Mouse (Mus musculus) embryonic facial prominence, embryonic 10.5 days (tissue): ENCODE measurements around the gene Chrng. TPM values are rescaled to one million over a fixed set of nuclear protein-coding genes. Genes with fewer than 3 reads are reported as not detected.
A peak's percentile ranks its signal among the peaks of the same experiment; 100 is the strongest.

Experiments
- DNase-seq: peaks from one replicate; pipeline ENCODE4 v3.0.0-alpha.2; 2017; ENCODE audit warnings: low spot score
- H3K27ac ChIP-seq: fragments of 300-500 bp; sonication (generic); replicated peaks from 2 replicates; pipeline ENCODE4 v1.5.1; 2016; ENCODE audit warnings: mild to moderate bottlenecking
- H3K27me3 ChIP-seq: fragments of 300-500 bp; sonication (generic); replicated peaks from 2 replicates; pipeline ENCODE4 v1.6.1; 2016; ENCODE audit warnings: low read depth, mild to moderate bottlenecking; ENCODE audit not compliant: poor library complexity, severe bottlenecking
- H3K36me3 ChIP-seq: fragments of 300-500 bp; sonication (generic); replicated peaks from 2 replicates; pipeline ENCODE4 v1.6.1; 2016; ENCODE audit warnings: mild to moderate bottlenecking, moderate library complexity
- H3K4me1 ChIP-seq: fragments of 300-500 bp; sonication (generic); 2 replicates; pipeline ENCODE4 v1.6.1; 2016
- H3K4me3 ChIP-seq: fragments of 300-500 bp; sonication (generic); 2 replicates; pipeline ENCODE4 v1.5.1; 2016; ENCODE audit warnings: mild to moderate bottlenecking, moderate library complexity
- H3K9me3 ChIP-seq: fragments of 300-500 bp; sonication (generic); 2 replicates; pipeline ENCODE4 v1.6.1; 2016; ENCODE audit warnings: mild to moderate bottlenecking
- WGBS: fragments of 180-500 bp; shearing (Covaris S2); methylation state at CpG from one replicate; pipeline ENCODE4 v1.1.7; 2016; 5-methylcytosine and 5-hydroxymethylcytosine counted together
- polyA plus RNA-seq: library from polyadenylated mRNA; unstranded; fragments of >200 nt; fragmentation: Nextera tagmentation; extraction: Ambion mirVana; gene quantifications from 2 replicates; pipeline ENCODE4 v1.2.1, GENCODE M21; 2016

The Chrng gene
- polyA plus RNA-seq, 1 experiment from 2014 or later = 0.39 TPM

DNA sequence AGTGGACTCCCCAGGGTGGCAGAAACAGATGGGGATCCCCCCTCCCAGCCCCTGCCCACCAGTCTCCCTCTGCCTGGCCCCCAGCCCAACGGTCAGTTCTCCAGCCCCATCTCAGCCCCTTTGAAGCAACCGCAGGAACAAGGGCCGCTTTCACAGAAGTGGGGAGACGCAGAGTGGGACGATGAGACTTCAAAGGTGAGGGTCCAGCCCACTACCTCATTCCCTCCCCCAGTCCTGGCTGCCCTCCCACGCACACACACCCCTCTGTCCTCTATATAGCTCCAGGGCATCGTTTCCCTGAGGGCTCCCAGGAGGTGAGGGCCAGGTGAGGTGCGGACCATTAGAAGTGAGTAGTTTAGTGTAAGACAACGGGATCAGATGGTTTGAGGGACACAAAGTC, 21.4 kb upstream of the Chrng start, which contains the start of gene Prss56:
TSS of gene Prss56 (plus strand) at position 301 of the 400 bp plus-strand sequence.
- no peak within 1 kb of the TSS for H3K27ac ChIP-seq
- no peak within 1 kb of the TSS for H3K4me3 ChIP-seq
- no peaks in the 10 kb centered on the region for H3K9me3 ChIP-seq
- H3K36me3 ChIP-seq = no peaks in the 10 kb centered on the region
- H3K27me3 ChIP-seq = peaks cover 84% of the 10 kb centered on the region
- no peak for DNase-seq
- H3K4me1 ChIP-seq = peaks cover 38% of the 10 kb centered on the region
- WGBS = 54% methylated on average over 9 of the region's 9 CpGs

GRCm38 (mm10) chr1:87183998-87184750, 20.3 kb upstream of the Chrng start:
- H3K9me3 ChIP-seq = no peaks in the 10 kb centered on the region
- DNase-seq = peak; percentile 47
- peaks cover 96% of the 10 kb centered on the region for H3K27me3 ChIP-seq
- peak overlapping the region; percentile 16; the same call in 1 of the 2 replicates for H3K4me3 ChIP-seq
- no peak overlapping the region for H3K27ac ChIP-seq
- no peaks in the 10 kb centered on the region for H3K36me3 ChIP-seq
- peaks cover 38% of the 10 kb centered on the region for H3K4me1 ChIP-seq
- 34% methylated on average over 15 of the region's 15 CpGs for WGBS

DNA sequence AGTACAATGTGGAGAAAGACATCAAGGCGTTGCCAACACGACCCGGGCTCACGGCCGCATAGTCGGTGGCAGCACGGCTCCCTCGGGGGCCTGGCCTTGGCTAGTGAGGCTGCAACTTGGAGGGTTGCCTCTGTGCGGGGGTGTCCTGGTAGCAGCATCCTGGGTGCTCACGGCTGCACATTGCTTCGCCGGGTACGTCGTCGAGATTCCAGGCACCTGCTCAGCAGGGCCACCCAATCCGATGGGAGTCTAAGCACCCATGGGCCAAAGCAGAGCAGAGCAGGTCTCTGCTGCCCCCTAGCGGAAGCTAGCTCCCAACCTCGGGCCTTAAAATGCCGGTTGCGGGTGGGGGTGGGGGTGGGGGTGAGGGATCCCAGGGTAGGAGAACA, 19.7 kb upstream of the Chrng start:
- no peak overlapping the region for H3K27ac ChIP-seq
- H3K9me3 ChIP-seq = no peaks in the 10 kb centered on the region
- peak; percentile 68 for DNase-seq
- whole genome bisulfite sequencing = 11% methylated on average over 20 of the region's 20 CpGs
- H3K36me3 ChIP-seq = no peaks in the 10 kb centered on the region
- H3K4me1 ChIP-seq = peaks cover 38% of the 10 kb centered on the region
- H3K4me3 ChIP-seq = peak overlapping the region; percentile 16; the same call in 1 of the 2 replicates
- H3K27me3 ChIP-seq = peaks cover 97% of the 10 kb centered on the region

GRCm38 (mm10) chr1:87185526-87185925, 18.9 kb upstream of the Chrng start:
- H3K27ac ChIP-seq = no peak overlapping the region
- 12% methylated on average over 13 of the region's 13 CpGs for WGBS
- no peaks in the 10 kb centered on the region for H3K36me3 ChIP-seq
- peaks cover 43% of the 10 kb centered on the region for H3K4me1 ChIP-seq
- peaks cover 90% of the 10 kb centered on the region for H3K27me3 ChIP-seq
- no peak overlapping the region for H3K4me3 ChIP-seq
- DNase-seq = no peak
- H3K9me3 ChIP-seq = no peaks in the 10 kb centered on the region

GRCm38 (mm10) chr1:87186261-87187036, 18.0 kb upstream of the Chrng start:
- DNase-seq = no peak
- Histone ChIP-seq H3K4me3 (peak overlapping the region; percentile 61), H3K27me3 (peaks cover 80% of the 10 kb centered on the region), H3K9me3 (no peaks in the 10 kb centered on the region), H3K4me1 (peaks cover 49% of the 10 kb centered on the region), H3K27ac (peak overlapping the region; percentile 7), H3K36me3 (no peaks in the 10 kb centered on the region)
- WGBS = 2% methylated on average over 54 of the region's 54 CpGs

- Histone ChIP-seq H3K36me3 (no peaks in the 10 kb centered on the region), H3K27ac (peak overlapping the region; percentile 7; the same call in 1 of the 2 replicates), H3K4me3 (peak overlapping the region; percentile 61), H3K9me3 (no peaks in the 10 kb centered on the region), H3K4me1 (peaks cover 49% of the 10 kb centered on the region), H3K27me3 (peaks cover 75% of the 10 kb centered on the region)
- DNase-seq = peak; percentile 91
- WGBS = 0% methylated on average over 15 of the region's 15 CpGs
These were observed 17.5 kb upstream of the Chrng start for GRCm38 (mm10) chr1:87187037-87187355.

DNA sequence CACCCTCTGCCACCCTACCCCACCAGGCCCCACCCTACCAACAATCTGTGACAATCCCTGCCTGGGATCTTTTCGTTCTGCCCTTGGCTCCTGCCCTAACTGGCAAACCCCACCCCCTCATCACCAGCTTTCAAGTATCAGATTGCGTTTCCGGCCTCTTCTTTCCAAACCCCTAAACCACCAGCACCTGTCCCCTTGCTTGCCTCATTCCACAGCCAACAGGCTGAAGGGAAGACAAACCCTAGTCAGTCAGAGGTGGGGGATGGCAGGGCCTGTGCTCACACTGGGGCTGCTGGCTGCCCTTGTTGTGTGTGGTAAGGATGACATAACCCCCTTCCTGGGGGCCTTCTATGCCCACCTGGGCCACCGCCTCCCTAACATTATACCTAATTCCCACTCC, 14.0 kb upstream of the Chrng start, which contains the start of gene Chrnd:
TSS of gene Chrnd (plus strand) at position 179 of the 400 bp plus-strand sequence.
- no peak within 1 kb of the TSS for H3K4me3 ChIP-seq
- no peaks in the 10 kb centered on the region for H3K9me3 ChIP-seq
- no peak for DNase-seq
- H3K27me3 ChIP-seq = peaks cover 40% of the 10 kb centered on the region
- H3K4me1 ChIP-seq = peaks cover 26% of the 10 kb centered on the region
- no peaks in the 10 kb centered on the region for H3K36me3 ChIP-seq
- 25% methylated on average over 4 of the region's 4 CpGs for WGBS
- peak within 1 kb of the TSS; percentile 15; the same call in 1 of the 2 replicates for H3K27ac ChIP-seq

DNA sequence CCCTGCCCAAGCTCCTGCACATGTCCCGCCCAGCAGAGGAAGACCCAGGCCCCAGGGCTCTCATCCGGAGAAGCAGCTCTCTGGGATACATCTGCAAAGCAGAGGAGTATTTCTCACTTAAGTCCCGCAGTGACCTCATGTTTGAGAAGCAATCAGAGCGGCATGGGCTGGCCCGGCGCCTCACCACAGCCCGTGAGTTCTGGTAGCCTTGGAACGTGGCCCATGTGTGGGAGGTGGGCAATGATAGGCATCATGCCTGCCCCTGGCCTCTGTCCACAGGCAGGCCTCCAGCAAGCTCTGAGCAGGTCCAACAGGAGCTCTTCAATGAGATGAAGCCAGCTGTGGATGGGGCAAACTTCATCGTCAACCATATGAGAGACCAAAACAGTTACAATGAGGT, 7.2 kb upstream of the Chrng start:
- Histone ChIP-seq H3K9me3 (no peaks in the 10 kb centered on the region), H3K27me3 (peaks cover 10% of the 10 kb centered on the region; the same call in 1 of the 2 replicates), H3K4me1 (no peaks in the 10 kb centered on the region), H3K36me3 (no peaks in the 10 kb centered on the region), H3K4me3 (no peak overlapping the region), H3K27ac (no peak overlapping the region)
- WGBS = 81% methylated on average over 9 of the region's 9 CpGs
- no peak for DNase-seq

GRCm38 (mm10) chr1:87198119-87199065, 6.1 kb upstream of the Chrng start:
- Histone ChIP-seq H3K4me1 (no peaks in the 10 kb centered on the region), H3K27ac (no peak overlapping the region), H3K4me3 (no peak overlapping the region), H3K27me3 (peaks cover 10% of the 10 kb centered on the region; the same call in 1 of the 2 replicates), H3K36me3 (no peaks in the 10 kb centered on the region), H3K9me3 (no peaks in the 10 kb centered on the region)
- 78% methylated on average over 12 of the region's 12 CpGs for WGBS
- DNase-seq = no peak

GRCm38 (mm10) chr1:87200811-87201210, 3.6 kb upstream of the Chrng start:
- 70% methylated on average over 2 of the region's 2 CpGs for WGBS
- peaks cover 9% of the 10 kb centered on the region for H3K4me1 ChIP-seq
- H3K9me3 ChIP-seq = no peaks in the 10 kb centered on the region
- peaks cover 21% of the 10 kb centered on the region for H3K27me3 ChIP-seq
- no peak overlapping the region for H3K27ac ChIP-seq
- H3K4me3 ChIP-seq = no peak overlapping the region
- no peaks in the 10 kb centered on the region for H3K36me3 ChIP-seq
- DNase-seq = no peak

- no peak for DNase-seq
- Histone ChIP-seq H3K36me3 (no peaks in the 10 kb centered on the region), H3K4me3 (no peak overlapping the region), H3K27me3 (peaks cover 31% of the 10 kb centered on the region), H3K27ac (no peak overlapping the region), H3K9me3 (no peaks in the 10 kb centered on the region), H3K4me1 (peaks cover 18% of the 10 kb centered on the region)
- 78% methylated on average over 1 of the region's 1 CpGs for WGBS
These were observed 2.6 kb upstream of the Chrng start for GRCm38 (mm10) chr1:87201848-87202247.

DNA sequence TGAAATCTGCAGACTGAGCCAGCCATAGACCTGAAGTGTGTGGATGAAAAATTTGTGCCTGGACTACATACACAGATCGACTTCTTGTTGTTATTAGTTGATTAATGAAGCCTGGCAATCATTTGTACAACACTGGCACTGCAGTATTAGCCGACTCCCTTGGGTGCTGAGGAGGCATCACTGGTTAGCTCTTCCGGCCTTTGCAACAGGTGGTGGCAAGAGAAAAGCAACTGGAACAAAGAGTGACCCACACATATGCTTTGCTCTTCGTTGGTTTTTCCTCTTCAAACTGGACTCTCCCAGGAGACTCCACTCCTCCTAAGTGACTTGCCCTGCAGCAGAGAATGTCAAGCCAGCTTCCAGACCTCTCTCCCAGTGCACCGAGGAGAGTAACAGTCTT, 678 bp upstream of the Chrng start:
- Histone ChIP-seq H3K36me3 (no peaks in the 10 kb centered on the region), H3K4me1 (peaks cover 18% of the 10 kb centered on the region), H3K27me3 (peaks cover 41% of the 10 kb centered on the region), H3K4me3 (no peak overlapping the region), H3K9me3 (no peaks in the 10 kb centered on the region), H3K27ac (no peak overlapping the region)
- WGBS = 85% methylated on average over 5 of the region's 5 CpGs
- no peak for DNase-seq
